Mouse (Mus musculus): ENCODE results near the gene Vps45. TPM values are rescaled to one million over a fixed set of nuclear protein-coding genes. Genes with fewer than 3 reads are reported as not detected.

The Vps45 gene
- polyA plus RNA-seq, 1 experiment from 2014 or later, result 63.2 TPM

GRCm38 (mm10) chr3:95992990-95993603, 65.2 kb downstream of the Vps45 start:
- 39% methylated on average over 4 of the region's 5 CpGs for WGBS
- no peaks in the 10 kb centered on the region for H3K27me3 ChIP-seq

GRCm38 (mm10) chr3:95990413-95990941, 67.8 kb downstream of the Vps45 start:
- Histone ChIP-seq H3K4me2 (no peak overlapping the region), H3K4me3 (no peak overlapping the region), H3K36me3 (peaks cover 38% of the 10 kb centered on the region), H3K9me3 (no peaks in the 10 kb centered on the region), H3K27me3 (no peaks in the 10 kb centered on the region), H3K4me1 (replicated peaks) (peaks cover 42% of the 10 kb centered on the region), H3K27ac (replicated peaks) (no peak overlapping the region), H3K9ac (no peak overlapping the region)
- no peak for ATAC-seq (ENCODE audit: low FRiP score, low read depth)
- 90% methylated on average over 12 of the region's 12 CpGs for WGBS

More at GRCm38 (mm10) chr3:95992990-95993603, 65.2 kb downstream of the Vps45 start:
- peak overlapping the region; percentile 74 for H3K4me3 ChIP-seq
- H3K4me1 ChIP-seq (replicated peaks), result peaks cover 48% of the 10 kb centered on the region
- peak overlapping the region; percentile 97 for H3K27ac ChIP-seq (replicated peaks)
- H3K36me3 ChIP-seq, result peaks cover 38% of the 10 kb centered on the region
- no peak for ATAC-seq (ENCODE audit: low FRiP score, low read depth)
- peak overlapping the region; percentile 76 for H3K9ac ChIP-seq
- peak overlapping the region; percentile 82 for H3K4me2 ChIP-seq
- no peaks in the 10 kb centered on the region for H3K9me3 ChIP-seq

- Histone ChIP-seq H3K4me1 (replicated peaks) (peaks cover 44% of the 10 kb centered on the region), H3K4me2 (no peak overlapping the region), H3K36me3 (peaks cover 38% of the 10 kb centered on the region), H3K27me3 (no peaks in the 10 kb centered on the region), H3K9me3 (no peaks in the 10 kb centered on the region), H3K4me3 (no peak overlapping the region), H3K27ac (replicated peaks) (no peak overlapping the region), H3K9ac (no peak overlapping the region)
- WGBS, result 49% methylated on average over 10 of the region's 10 CpGs
- no peak for ATAC-seq (ENCODE audit: low FRiP score, low read depth)
Observed at GRCm38 (mm10) chr3:95988969-95989368, 69.3 kb downstream of the Vps45 start.

GRCm38 (mm10) chr3:95988138-95988537, 70.1 kb downstream of the Vps45 start:
- H3K36me3 ChIP-seq, result peaks cover 38% of the 10 kb centered on the region
- 97% methylated on average over 1 of the region's 1 CpGs for WGBS

DNA sequence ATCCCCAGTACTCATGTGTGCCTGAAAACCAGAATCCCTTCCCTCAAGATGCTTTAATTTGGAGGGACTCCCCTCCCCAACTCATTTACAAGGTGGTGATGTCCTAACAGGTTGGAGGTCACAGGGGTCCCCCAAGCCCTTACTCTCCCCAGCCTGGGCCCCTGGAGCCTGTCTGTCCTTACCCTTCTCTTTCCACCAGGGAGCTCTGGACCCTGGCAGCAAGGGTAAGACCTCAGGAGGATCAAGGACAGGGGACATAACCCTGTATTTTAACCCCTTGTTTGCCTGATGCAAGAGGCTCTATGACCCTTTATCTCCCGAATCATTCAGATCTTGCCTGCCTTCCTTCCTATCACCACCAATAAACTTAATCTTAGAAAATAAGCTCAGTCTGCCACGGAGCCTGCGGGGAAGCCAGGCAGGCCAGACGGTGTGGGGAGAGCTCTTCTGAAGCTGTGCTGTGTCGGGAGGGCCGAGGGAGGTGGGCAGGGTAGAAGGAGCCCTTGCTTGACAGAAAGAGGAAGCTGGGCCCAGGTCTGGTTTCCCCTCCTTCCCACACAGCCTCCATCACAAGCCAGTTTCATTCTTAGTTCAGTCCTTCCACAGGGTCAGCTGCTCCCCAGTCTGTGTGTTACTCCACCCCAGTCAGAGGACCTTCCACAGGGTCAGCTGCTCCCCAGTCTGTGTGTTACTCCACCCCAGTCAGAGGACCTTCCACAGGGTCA, 70.7 kb downstream of the Vps45 start:
- no peak overlapping the region for H3K27ac ChIP-seq (replicated peaks)
- no peak overlapping the region for H3K4me3 ChIP-seq
- H3K9me3 ChIP-seq, result no peaks in the 10 kb centered on the region
- H3K27me3 ChIP-seq, result no peaks in the 10 kb centered on the region
- peaks cover 30% of the 10 kb centered on the region for H3K4me1 ChIP-seq (replicated peaks)
- H3K36me3 ChIP-seq, result peaks cover 38% of the 10 kb centered on the region
- no peak overlapping the region for H3K4me2 ChIP-seq
- ATAC-seq (ENCODE audit: low FRiP score, low read depth), result no peak
- no peak overlapping the region for H3K9ac ChIP-seq
- WGBS, result 77% methylated on average over 6 of the region's 6 CpGs

More at GRCm38 (mm10) chr3:95988138-95988537, 70.1 kb downstream of the Vps45 start:
- no peak overlapping the region for H3K4me3 ChIP-seq
- H3K9ac ChIP-seq, result no peak overlapping the region
- H3K27me3 ChIP-seq, result no peaks in the 10 kb centered on the region
- no peak overlapping the region for H3K27ac ChIP-seq (replicated peaks)
- H3K4me1 ChIP-seq (replicated peaks), result peaks cover 36% of the 10 kb centered on the region
- no peak for ATAC-seq (ENCODE audit: low FRiP score, low read depth)
- no peaks in the 10 kb centered on the region for H3K9me3 ChIP-seq
- no peak overlapping the region for H3K4me2 ChIP-seq

- H3K4me1 ChIP-seq (replicated peaks), result peaks cover 25% of the 10 kb centered on the region
- peaks cover 34% of the 10 kb centered on the region for H3K36me3 ChIP-seq
- ATAC-seq (ENCODE audit: low FRiP score, low read depth), result no peak
- no peak overlapping the region for H3K4me3 ChIP-seq
- H3K27me3 ChIP-seq, result no peaks in the 10 kb centered on the region
- no peak overlapping the region for H3K27ac ChIP-seq (replicated peaks)
- H3K4me2 ChIP-seq, result no peak overlapping the region
- no peaks in the 10 kb centered on the region for H3K9me3 ChIP-seq
- 76% methylated on average over 4 of the region's 4 CpGs for WGBS
- no peak overlapping the region for H3K9ac ChIP-seq
Observed at GRCm38 (mm10) chr3:95986984-95987383, 71.3 kb downstream of the Vps45 start.

GRCm38 (mm10) chr3:95986001-95986622, 72.2 kb downstream of the Vps45 start:
- Histone ChIP-seq H3K27ac (replicated peaks) (peak overlapping the region; percentile 90), H3K9ac (0 out of 2 replicates have a peak overlapping the region, but pooled peaks have one; percentile 21), H3K4me3 (peak overlapping the region; percentile 16), H3K4me1 (replicated peaks) (peaks cover 23% of the 10 kb centered on the region), H3K27me3 (no peaks in the 10 kb centered on the region), H3K36me3 (peaks cover 26% of the 10 kb centered on the region), H3K4me2 (peak overlapping the region; percentile 50), H3K9me3 (no peaks in the 10 kb centered on the region)
- 1% methylated on average over 21 of the region's 21 CpGs for WGBS
- peak; percentile 19 for ATAC-seq (ENCODE audit: low FRiP score, low read depth)

- Histone ChIP-seq H3K27me3 (no peaks in the 10 kb centered on the region), H3K4me2 (peak overlapping the region; percentile 50), H3K4me3 (peak overlapping the region; percentile 16), H3K36me3 (peaks cover 19% of the 10 kb centered on the region), H3K9ac (peak overlapping the region; percentile 21; the same call in 1 of the 2 replicates), H3K4me1 (replicated peaks) (peaks cover 23% of the 10 kb centered on the region), H3K27ac (replicated peaks) (peak overlapping the region; percentile 90), H3K9me3 (no peaks in the 10 kb centered on the region)
- ATAC-seq (ENCODE audit: low FRiP score, low read depth), result peak; percentile 94
- 5% methylated on average over 12 of the region's 12 CpGs for WGBS
Observed at GRCm38 (mm10) chr3:95985209-95986000, 72.9 kb downstream of the Vps45 start.

DNA sequence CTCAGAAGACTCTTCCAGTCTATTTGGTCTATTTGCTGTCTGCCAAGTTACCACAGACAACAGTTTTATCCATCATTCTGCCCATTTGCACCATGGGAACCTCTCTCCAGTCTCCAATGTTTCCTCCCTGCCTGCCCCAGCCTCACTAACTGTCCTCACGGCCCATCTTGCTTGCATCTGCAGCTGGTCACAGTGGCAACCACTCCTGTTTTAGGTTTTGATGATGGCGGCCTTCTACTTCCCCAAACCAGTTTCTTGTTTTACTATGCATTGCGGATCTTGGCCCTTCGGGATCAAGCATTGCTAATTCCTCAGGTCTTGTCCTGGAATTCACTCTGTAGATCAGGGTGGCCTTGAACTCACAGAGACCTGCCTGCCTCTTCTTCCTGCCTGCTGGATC, 76.1 kb downstream of the Vps45 start:
- ATAC-seq (ENCODE audit: low FRiP score, low read depth), result no peak
- H3K9ac ChIP-seq, result no peak overlapping the region
- H3K4me1 ChIP-seq (replicated peaks), result peaks cover 23% of the 10 kb centered on the region
- no peaks in the 10 kb centered on the region for H3K36me3 ChIP-seq
- WGBS, result 87% methylated on average over 4 of the region's 4 CpGs
- H3K4me2 ChIP-seq, result no peak overlapping the region
- no peaks in the 10 kb centered on the region for H3K27me3 ChIP-seq
- H3K27ac ChIP-seq (replicated peaks), result no peak overlapping the region
- H3K9me3 ChIP-seq, result no peaks in the 10 kb centered on the region
- no peak overlapping the region for H3K4me3 ChIP-seq

DNA sequence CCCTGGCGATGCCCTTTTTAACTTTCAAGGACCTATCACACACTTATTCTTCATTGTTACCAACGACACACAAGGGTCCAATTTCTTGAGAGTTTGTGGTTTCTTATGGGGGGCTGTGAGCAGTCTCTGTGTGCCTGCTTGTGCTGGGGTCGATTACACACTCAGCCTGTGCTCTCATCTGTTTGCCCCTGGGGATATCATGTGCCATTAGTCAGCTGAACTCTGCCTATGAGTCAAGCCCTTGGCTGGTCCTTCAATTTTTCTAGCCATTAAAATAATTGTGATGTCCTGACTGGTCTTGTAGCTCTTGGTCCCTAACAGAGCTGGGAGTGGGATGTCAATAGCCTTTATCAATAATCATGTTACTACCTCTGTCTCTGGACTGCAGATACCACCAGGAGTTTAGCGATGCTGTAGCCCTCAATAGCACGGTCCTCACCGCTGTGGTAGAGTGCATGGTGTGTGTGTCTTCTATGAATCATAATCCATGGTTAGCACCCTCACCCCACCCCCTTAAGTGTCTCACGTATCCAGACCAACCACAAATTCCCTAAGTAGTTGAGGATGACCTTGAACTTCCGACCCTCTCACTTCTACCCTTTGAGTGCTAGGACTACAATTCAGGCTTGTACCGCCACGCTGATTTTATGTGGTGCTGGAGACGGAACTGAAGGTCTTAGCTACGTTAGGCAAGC, 77.8 kb downstream of the Vps45 start:
- Histone ChIP-seq H3K4me1 (replicated peaks) (peaks cover 9% of the 10 kb centered on the region), H3K4me3 (no peak overlapping the region), H3K27ac (replicated peaks) (no peak overlapping the region), H3K4me2 (no peak overlapping the region), H3K9ac (no peak overlapping the region), H3K9me3 (no peaks in the 10 kb centered on the region), H3K27me3 (no peaks in the 10 kb centered on the region), H3K36me3 (no peaks in the 10 kb centered on the region)
- 86% methylated on average over 12 of the region's 12 CpGs for WGBS
- no peak for ATAC-seq (ENCODE audit: low FRiP score, low read depth)

- Histone ChIP-seq H3K4me2 (no peak overlapping the region), H3K9me3 (no peaks in the 10 kb centered on the region), H3K4me1 (replicated peaks) (peaks cover 1% of the 10 kb centered on the region), H3K27ac (replicated peaks) (no peak overlapping the region), H3K36me3 (no peaks in the 10 kb centered on the region), H3K9ac (no peak overlapping the region), H3K4me3 (no peak overlapping the region), H3K27me3 (no peaks in the 10 kb centered on the region)
- WGBS, result 61% methylated on average over 9 of the region's 9 CpGs
- ATAC-seq (ENCODE audit: low FRiP score, low read depth), result no peak
Observed at GRCm38 (mm10) chr3:95978265-95978664, 80.0 kb downstream of the Vps45 start.
